Mouse (Mus musculus) embryo, embryonic 11 days (tissue): Measurements from ENCODE around the gene Anxa5.

Source experiments
- DNase-seq: peaks from one replicate; pipeline ENCODE4 v3.0.0-alpha.2; 2015

The Anxa5 gene

GRCm38 (mm10) chr3:36446041-36446440 lies 29.7 kb downstream of the Anxa5 start:
- no peak for DNase-seq

- peak; percentile 73 for DNase-seq
These were observed 33.3 kb downstream of the Anxa5 start for GRCm38 (mm10) chr3:36442426-36442825.

DNA sequence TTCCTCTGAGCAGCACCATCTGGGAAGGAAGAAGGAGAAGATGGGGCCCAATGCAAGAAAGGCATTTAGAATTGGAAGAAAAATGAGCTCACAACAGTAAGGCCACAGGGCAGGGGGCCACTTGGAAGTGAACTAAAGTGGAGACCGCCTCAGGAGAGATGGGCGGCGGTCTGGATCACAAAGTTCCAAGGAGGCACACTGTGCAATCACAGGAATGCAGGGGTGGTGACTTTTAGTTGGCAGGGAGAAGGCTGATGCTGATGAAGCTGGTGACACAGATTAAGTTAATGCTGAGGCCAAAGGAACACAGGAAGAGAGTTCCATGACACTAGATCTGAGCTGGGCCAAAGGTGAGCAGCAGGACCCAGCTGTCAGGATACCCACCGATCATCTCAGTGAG lies 35.4 kb downstream of the Anxa5 start:
- no peak for DNase-seq

DNA sequence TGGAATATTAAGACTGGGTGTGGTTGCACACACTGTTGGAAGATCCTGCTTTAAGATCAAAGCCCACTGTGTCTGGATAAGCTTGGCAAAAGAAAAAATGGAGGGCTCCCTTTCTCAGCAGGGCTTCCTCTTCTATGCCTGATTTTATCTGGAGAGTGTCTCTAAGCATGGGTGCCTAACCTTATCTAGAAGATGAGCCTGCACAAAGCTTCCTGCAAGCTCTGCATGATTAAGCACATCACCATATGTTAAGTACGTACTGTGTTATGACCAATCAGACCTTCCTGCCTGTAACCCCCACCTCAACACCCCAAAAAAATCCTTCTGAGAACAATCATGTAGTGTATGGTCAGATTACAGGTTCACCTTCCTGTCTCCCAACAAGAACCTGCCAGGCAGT lies 45.3 kb downstream of the Anxa5 start:
- no peak for DNase-seq

GRCm38 (mm10) chr3:36427386-36427785 lies 48.3 kb downstream of the Anxa5 start:
- no peak for DNase-seq

- DNase-seq: no peak
These were observed 66.2 kb downstream of the Anxa5 start for GRCm38 (mm10) chr3:36409456-36409855.

DNA sequence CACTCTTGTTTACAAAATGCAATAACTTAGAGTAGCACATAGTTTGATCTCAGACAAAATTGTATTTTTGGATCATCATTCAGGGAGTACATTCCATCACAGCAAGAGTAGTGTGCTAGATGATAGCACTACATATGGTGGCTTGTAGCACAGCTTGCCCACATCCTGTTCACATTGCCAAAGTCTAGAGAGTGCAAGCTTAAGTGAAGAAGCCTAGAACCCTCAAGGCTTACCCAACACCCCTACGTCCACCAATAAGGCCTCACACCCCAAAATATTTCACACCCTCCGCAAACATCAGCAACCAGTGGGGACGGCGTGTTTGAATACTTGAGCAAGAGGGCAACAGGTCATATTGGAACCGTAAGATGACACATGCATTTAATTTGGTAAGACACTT lies 68.7 kb downstream of the Anxa5 start:
- DNase-seq: no peak

GRCm38 (mm10) chr3:36406340-36406739 lies 69.4 kb downstream of the Anxa5 start:
- no peak for DNase-seq

DNA sequence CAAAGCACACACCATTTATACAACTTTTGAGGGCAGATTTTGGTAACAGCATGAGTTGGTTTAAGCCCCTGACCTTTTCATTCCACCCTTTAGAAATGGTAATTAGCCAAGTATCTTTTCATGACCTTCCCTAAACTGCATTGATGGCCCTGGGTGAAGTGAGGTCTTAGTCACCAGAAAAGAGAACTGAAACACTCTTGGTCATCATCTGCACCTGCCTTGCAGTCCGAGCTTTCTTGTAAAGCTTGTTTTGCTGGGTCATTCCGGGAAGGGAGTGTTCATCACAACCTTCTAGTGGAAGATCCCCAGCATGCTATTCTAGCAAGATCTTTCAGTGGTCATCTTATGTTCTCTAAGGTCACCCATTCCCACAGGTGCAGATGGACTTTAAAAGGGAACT lies 73.8 kb downstream of the Anxa5 start:
- DNase-seq: no peak

DNA sequence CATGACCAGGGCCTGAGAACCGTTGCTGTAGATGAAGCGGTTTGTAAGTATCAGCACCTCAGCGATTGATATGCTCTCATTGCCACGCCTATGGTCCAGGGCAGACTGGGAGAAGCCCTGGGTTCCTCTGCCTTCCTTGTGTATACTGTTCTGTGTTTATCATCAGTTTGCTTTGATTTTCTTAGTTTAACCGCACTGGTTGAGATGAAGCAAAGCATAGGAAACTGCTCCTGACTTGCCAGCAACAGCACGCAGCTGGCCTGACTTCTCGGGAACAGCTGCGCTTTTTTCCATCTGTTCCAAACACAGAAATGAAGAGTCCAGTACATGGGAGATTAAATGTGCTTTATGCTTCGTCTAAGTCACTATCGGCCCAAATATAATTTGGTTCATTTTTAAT lies 75.0 kb downstream of the Anxa5 start:
- no peak for DNase-seq
